In genomic region chr17:42909376-42909775, GRCm38 (mm10) we compare ENCODE assay signal across 14 mouse cellular contexts. TPM values are rescaled to one million over a fixed set of nuclear protein-coding genes. Genes with fewer than 3 reads are reported as not detected.
A peak's percentile ranks its signal among the peaks of the same experiment; 100 is the strongest.
DNase-seq lines count a peak whose midpoint lies in the region; ATAC-seq lines count a peak whose summit lies in the region.
"Had no signal": no experiment of that assay in that cellular context is flagged by ENCODE, and none has a peak within 500 bp of the region (broad histone marks: within the 10 kb centered on the region; RNA-seq: fewer than 3 reads in every experiment).

No protein-coding gene starts in this region.

- DNase-seq in embryo, embryonic 10 days (ENCODE audit: low spot score): peak; percentile 11
- DNase-seq in embryo, embryonic 10.5 days (ENCODE audit: low spot score): no peak
- DNase-seq in urinary bladder, postnatal 14 days (ENCODE audit: low spot score): peak; percentile 19
- no peak for DNase-seq in urinary bladder, postnatal 25 days (ENCODE audit: low spot score)
- DNase-seq in B cell, adult 2 months: no peak
- DNase-seq in midbrain, embryonic 10.5 days (ENCODE audit: low spot score): no peak
- DNase-seq in adrenal gland, postnatal 4 days (ENCODE audit: low spot score in 2 of 2): no peak
- DNase-seq: adrenal gland, postnatal 10 days; cerebellum, adult 11 months; heart, postnatal 14 days; right cerebral cortex, adult 18-20 months had no signal

- H3K27me3 ChIP-seq in liver, embryonic 12.5 days (replicated peaks): no peaks in the 10 kb centered on the region
- no peaks in the 10 kb centered on the region for H3K27me3 ChIP-seq in midbrain, embryonic 10.5 days (ENCODE audit: low read depth, poor library complexity, severe bottlenecking)
- H3K27me3 ChIP-seq: megakaryocyte, embryonic 14.5 days had no signal

- 68% methylated on average over 9 of the region's 9 CpGs for WGBS in liver, embryonic 12.5 days (ENCODE audit: insufficient replicate concordance)
- WGBS in midbrain, embryonic 10.5 days: 83% methylated on average over 9 of the region's 9 CpGs

- H3K9me3 ChIP-seq in liver, embryonic 12.5 days (replicated peaks): no peaks in the 10 kb centered on the region
- no peaks in the 10 kb centered on the region; the same call in 1 of the 2 replicates for H3K9me3 ChIP-seq in midbrain, embryonic 10.5 days (replicated peaks)

- no peak overlapping the region for H3K9ac ChIP-seq in liver, embryonic 12.5 days

- 0 out of 2 replicates have a peak, but pooled peaks cover 4% of the 10 kb centered on the region for H3K4me1 ChIP-seq in liver, embryonic 12.5 days
- no peaks in the 10 kb centered on the region for H3K4me1 ChIP-seq in midbrain, embryonic 10.5 days
- H3K4me1 ChIP-seq: megakaryocyte, embryonic 14.5 days had no signal

- no peak overlapping the region for H3K27ac ChIP-seq in liver, embryonic 12.5 days
- no peak overlapping the region for H3K27ac ChIP-seq in midbrain, embryonic 10.5 days (replicated peaks)

- H3K4me3 ChIP-seq in liver, embryonic 12.5 days: no peak overlapping the region
- no peak overlapping the region for H3K4me3 ChIP-seq in midbrain, embryonic 10.5 days
- H3K4me3 ChIP-seq: megakaryocyte, embryonic 14.5 days had no signal

- peak; percentile 13; the same call in 1 of the 2 replicates for ATAC-seq in liver, embryonic 12.5 days
- ATAC-seq: forebrain, embryonic 16.5 days had no signal

- H3K4me2 ChIP-seq in liver, embryonic 12.5 days: 0 out of 2 replicates have a peak overlapping the region, but pooled peaks have one; percentile 6

- no peaks in the 10 kb centered on the region for H3K36me3 ChIP-seq in liver, embryonic 12.5 days
- no peaks in the 10 kb centered on the region for H3K36me3 ChIP-seq in midbrain, embryonic 10.5 days

RNA-seq across cellular contexts. Expression of gene Cd2ap, which starts 32.9 kb away (rescaled TPM):
- 17.3 and 17.9 TPM in 2 replicates for polyA plus RNA-seq in liver, embryonic 12.5 days (2016; fragmentation: Nextera tagmentation; extraction: Ambion mirVana)
- 10.0 and 10.3 TPM in 2 replicates for polyA plus RNA-seq in midbrain, embryonic 10.5 days (2016; fragmentation: Nextera tagmentation; extraction: Ambion mirVana)
- 10 to 100 TPM; 88.2 to 98.1 TPM for total RNA-seq in adrenal gland, postnatal 4 days (2021)

Comparison
In these comparisons a context has a peak if more than half of its experiments do, and no peak if none do; other contexts are left out.
1. DNase-seq: peak in embryo, embryonic 10 days (single experiment) and urinary bladder, postnatal 14 days (single experiment); none in embryo, embryonic 10.5 days (single experiment), urinary bladder, postnatal 25 days (single experiment), B cell, adult 2 months (0 of 2), midbrain, embryonic 10.5 days (single experiment) and adrenal gland, postnatal 4 days (0 of 2).